Comparison of ENCODE assay signal across 8 mouse cellular contexts in genomic region chr2:160646144-160646844, GRCm38 (mm10). TPM values are rescaled to one million over a fixed set of nuclear protein-coding genes. Genes with fewer than 3 reads are reported as not detected.
DNase-seq lines count a peak whose midpoint lies in the region; ATAC-seq and TF ChIP-seq lines count a peak whose summit lies in the region.

No protein-coding gene starts in this region.

- peak overlapping the region; percentile 96 for H3K4me3 ChIP-seq in C2C12 (ENCODE audit: insufficient read depth, poor library complexity, severe bottlenecking)
- H3K4me3 ChIP-seq in embryonic facial prominence, embryonic 13.5 days = peak overlapping the region; percentile 90
- H3K4me3 ChIP-seq in heart, embryonic 14.5 days (ENCODE audit: control insufficient read depth in 1 of 2, insufficient read depth in 1 of 2, low read depth in 1 of 2, low read length in 2 of 2) = peak overlapping the region; percentile 91 to 96
- peak overlapping the region; percentile 99 for H3K4me3 ChIP-seq in neural tube, embryonic 14.5 days (ENCODE audit: low read depth, low read length)

- H3K4me2 ChIP-seq in embryonic facial prominence, embryonic 13.5 days = peak overlapping the region; percentile 75
- H3K4me2 ChIP-seq in heart, embryonic 14.5 days (ENCODE audit: low read length) = peak overlapping the region; percentile 82
- peak overlapping the region; percentile 66; the same call in 1 of the 2 replicates for H3K4me2 ChIP-seq in neural tube, embryonic 14.5 days (ENCODE audit: low read depth, low read length)

- peaks cover 49% of the 10 kb centered on the region for H3K79me3 ChIP-seq in C2C12 (ENCODE audit: low read depth)

- peak overlapping the region; percentile 100 for H3ac ChIP-seq in C2C12 (ENCODE audit: control insufficient read depth, insufficient read length, low read depth)

- ATAC-seq in embryonic facial prominence, embryonic 13.5 days (ENCODE audit: insufficient number of reproducible peaks, insufficient read depth, low FRiP score, low TSS enrichment, low read depth) = peak; percentile 27; the same call in 1 of the 2 replicates
- ATAC-seq in heart, embryonic 14.5 days (ENCODE audit: insufficient number of reproducible peaks, insufficient read depth, low FRiP score, low read depth) = peak; percentile 36
- ATAC-seq in neural tube, embryonic 14.5 days (ENCODE audit: low read depth) = peak; percentile 73

- H3K27me3 ChIP-seq in C2C12 (ENCODE audit: control insufficient read depth, insufficient read depth, insufficient read length) = no peaks in the 10 kb centered on the region
- no peaks in the 10 kb centered on the region for H3K27me3 ChIP-seq in embryonic facial prominence, embryonic 13.5 days
- H3K27me3 ChIP-seq in heart, embryonic 14.5 days (ENCODE audit: control insufficient read depth, insufficient read depth, low read length) = no peaks in the 10 kb centered on the region
- no peaks in the 10 kb centered on the region for H3K27me3 ChIP-seq in neural tube, embryonic 14.5 days (ENCODE audit: control insufficient read depth, insufficient read depth, low read length)

- H3K9me3 ChIP-seq in embryonic facial prominence, embryonic 13.5 days = no peaks in the 10 kb centered on the region
- H3K9me3 ChIP-seq in heart, embryonic 14.5 days (ENCODE audit: control insufficient read depth, low read length) = no peaks in the 10 kb centered on the region
- H3K9me3 ChIP-seq in neural tube, embryonic 14.5 days (ENCODE audit: control insufficient read depth, low read length) = no peaks in the 10 kb centered on the region

- peaks cover 18% of the 10 kb centered on the region for H3K4me1 ChIP-seq in embryonic facial prominence, embryonic 13.5 days
- peaks cover 4 to 27% of the 10 kb centered on the region in 2 experiments; a peak in 3 of 4 replicates for H3K4me1 ChIP-seq in heart, embryonic 14.5 days (ENCODE audit: control insufficient read depth in 2 of 2, insufficient read depth in 2 of 2, low read length in 2 of 2)
- H3K4me1 ChIP-seq in neural tube, embryonic 14.5 days (ENCODE audit: control insufficient read depth, insufficient read depth, low read length) = peaks cover 21% of the 10 kb centered on the region

- H3K27ac ChIP-seq in embryonic facial prominence, embryonic 13.5 days = peak overlapping the region; percentile 99
- peak overlapping the region; percentile 95 to 99 for H3K27ac ChIP-seq in heart, embryonic 14.5 days (replicated peaks in 1 of 2; ENCODE audit: control insufficient read depth in 1 of 2, insufficient read depth in 1 of 2, low read depth in 2 of 2, low read length in 2 of 2)
- peak overlapping the region; percentile 100 for H3K27ac ChIP-seq in neural tube, embryonic 14.5 days (ENCODE audit: low read depth, low read length)

- peaks cover 22% of the 10 kb centered on the region for H3K36me3 ChIP-seq in C2C12 (ENCODE audit: control insufficient read depth, insufficient read depth)
- H3K36me3 ChIP-seq in embryonic facial prominence, embryonic 13.5 days = no peaks in the 10 kb centered on the region
- H3K36me3 ChIP-seq in heart, embryonic 14.5 days (ENCODE audit: control insufficient read depth, insufficient read depth, low read length) = peaks cover 7% of the 10 kb centered on the region; the same call in 1 of the 2 replicates
- H3K36me3 ChIP-seq in neural tube, embryonic 14.5 days (ENCODE audit: control insufficient read depth, insufficient read depth, low read length) = no peaks in the 10 kb centered on the region

- H3K9ac ChIP-seq in embryonic facial prominence, embryonic 13.5 days = peak overlapping the region; percentile 100
- peak overlapping the region; percentile 100 for H3K9ac ChIP-seq in heart, embryonic 14.5 days (ENCODE audit: low read length)
- peak overlapping the region; percentile 100 for H3K9ac ChIP-seq in neural tube, embryonic 14.5 days (replicated peaks; ENCODE audit: low read depth, low read length)

- H3K79me2 ChIP-seq in C2C12 (ENCODE audit: control insufficient read depth, insufficient read depth) = peaks cover 56% of the 10 kb centered on the region

- 1% methylated on average over 75 of the region's 76 CpGs for WGBS in embryonic facial prominence, embryonic 13.5 days
- under 1% methylated on average over 64 of the region's 76 CpGs for WGBS in heart, embryonic 14.5 days
- 1% methylated on average over 61 of the region's 76 CpGs for WGBS in neural tube, embryonic 14.5 days

- peak; percentile 37 for DNase-seq in adrenal gland, adult 8-10 months
- peak; percentile 77 for DNase-seq in kidney, postnatal 10 days
- DNase-seq in lung, adult 18-20 months = peak; percentile 33
- peak; percentile 63 for DNase-seq in testis, postnatal 14 days (ENCODE audit: low spot score)

- TF ChIP-seq CTCF in C2C12 (IDR thresholded peaks at IDR 0.05; ENCODE audit: control insufficient read depth, insufficient read depth, insufficient read length) = no peak

TF ChIP-seq in C2C12, 6 proteins besides CTCF, POLR2A, EP300 and RAD21:
- TF ChIP-seq MYOD1 (IDR thresholded peaks at IDR 0.05; ENCODE audit: control insufficient read depth, insufficient read length, low read depth) (no peak), MAX (IDR thresholded peaks at IDR 0.05) (no peak), MYOG (IDR thresholded peaks at IDR 0.05; ENCODE audit: control insufficient read depth, extremely low read depth, insufficient read length) (no peak), USF1 (IDR thresholded peaks at IDR 0.05; ENCODE audit: low read depth) (no peak), CEBPB (IDR thresholded peaks at IDR 0.05; ENCODE audit: low read depth) (no peak), FOSL1 (IDR thresholded peaks at IDR 0.05; ENCODE audit: insufficient read depth, low read length, poor library complexity, severe bottlenecking) (no peak)

RNA-seq across cellular contexts. Expression of gene Top1, which starts 0.6 kb away (rescaled TPM):
- polyA plus RNA-seq in C2C12 (2012; fragmentation: generic; extraction: Trizol) = 21.5 TPM
- 10 to 100 TPM; 69.6 to 84.6 (median 76.7) TPM for total RNA-seq in adrenal gland, adult 8-10 months (2022)
- 105 and 107 TPM in 2 replicates for polyA plus RNA-seq in embryonic facial prominence, embryonic 13.5 days (2015; fragmentation: Nextera tagmentation; extraction: Ambion mirVana)
- polyA plus RNA-seq in heart, embryonic 14.5 days (2014; fragmentation: Nextera tagmentation; extraction: Ambion mirVana) = 48.6 and 49.7 TPM in 2 replicates
- polyA plus RNA-seq in neural tube, embryonic 14.5 days (2014; fragmentation: Nextera tagmentation; extraction: Ambion mirVana) = 80.3 and 83.5 TPM in 2 replicates

Comparison
In these comparisons a context has a peak if more than half of its experiments do, and no peak if none do; other contexts are left out.
1. Peak in every context shown above with its lines: DNase-seq, ATAC-seq, H3K4me3 ChIP-seq and H3K27ac ChIP-seq.